Mouse (Mus musculus) heart, embryonic 11.5 days (tissue): Measurements from ENCODE around the gene Ide. TPM values are rescaled to one million over a fixed set of nuclear protein-coding genes. Genes with fewer than 3 reads are reported as not detected.

Source experiments
- ATAC-seq: fragments of 200-750 bp; cut with Nextera tagmentation; replicated peaks from 2 replicates; pipeline ENCODE4 v1.8.0; 2017; ENCODE audit warnings: moderate library complexity; ENCODE audit not compliant: insufficient number of reproducible peaks, low FRiP score, low TSS enrichment
- H3K27ac ChIP-seq: fragments of 300-500 bp; sonication (generic); 2 replicates; pipeline ENCODE4 v1.5.1; 2014; ENCODE audit warnings: mild to moderate bottlenecking, low read depth, low read length
- H3K27me3 ChIP-seq: fragments of 300-500 bp; sonication (generic); 2 replicates; pipeline ENCODE4 v1.6.1; 2014; ENCODE audit warnings: mild to moderate bottlenecking, low read length, mixed read lengths; ENCODE audit not compliant: control insufficient read depth, insufficient read depth
- H3K36me3 ChIP-seq: fragments of 300-500 bp; sonication (generic); 2 replicates; pipeline ENCODE4 v1.6.1; 2014; ENCODE audit warnings: mild to moderate bottlenecking, low read length, moderate library complexity, mixed read lengths; ENCODE audit not compliant: control insufficient read depth, insufficient read depth
- H3K4me1 ChIP-seq: fragments of 300-500 bp; sonication (generic); 2 replicates; pipeline ENCODE4 v1.6.1; 2014; ENCODE audit warnings: low read length; ENCODE audit not compliant: control insufficient read depth, insufficient read depth
- H3K4me2 ChIP-seq: fragments of 300-500 bp; sonication (generic); 2 replicates; pipeline ENCODE4 v1.6.1; 2014; ENCODE audit warnings: mild to moderate bottlenecking, moderate library complexity
- H3K4me3 ChIP-seq: fragments of 300-500 bp; sonication (generic); 2 replicates; pipeline ENCODE4 v1.5.1; 2014; ENCODE audit warnings: low read depth, low read length
- H3K9ac ChIP-seq: fragments of 300-500 bp; sonication (generic); 2 replicates; pipeline ENCODE4 v1.6.1; 2014; ENCODE audit warnings: mild to moderate bottlenecking, low read depth, low read length, moderate library complexity
- H3K9me3 ChIP-seq: fragments of 300-500 bp; sonication (generic); replicated peaks from 2 replicates; pipeline ENCODE4 v1.6.1; 2016; ENCODE audit warnings: low read length; ENCODE audit not compliant: control insufficient read depth
- WGBS: fragments of 180-500 bp; shearing (Covaris S2); extraction: QIAGEN DNeasy Blood & Tissue Kit; methylation state at CpG from one replicate; pipeline ENCODE4 v1.1.7; 2014; ENCODE audit not compliant: insufficient replicate concordance; 5-methylcytosine and 5-hydroxymethylcytosine counted together
- polyA plus RNA-seq: library from polyadenylated mRNA; unstranded; fragments of >200 nt; fragmentation: Nextera tagmentation; extraction: Ambion mirVana; gene quantifications from 2 replicates; pipeline ENCODE4 v1.2.1, GENCODE M21; 2014

Ide gene
- polyA plus RNA-seq, 1 experiment from 2014 or later = 54.7 TPM

DNA sequence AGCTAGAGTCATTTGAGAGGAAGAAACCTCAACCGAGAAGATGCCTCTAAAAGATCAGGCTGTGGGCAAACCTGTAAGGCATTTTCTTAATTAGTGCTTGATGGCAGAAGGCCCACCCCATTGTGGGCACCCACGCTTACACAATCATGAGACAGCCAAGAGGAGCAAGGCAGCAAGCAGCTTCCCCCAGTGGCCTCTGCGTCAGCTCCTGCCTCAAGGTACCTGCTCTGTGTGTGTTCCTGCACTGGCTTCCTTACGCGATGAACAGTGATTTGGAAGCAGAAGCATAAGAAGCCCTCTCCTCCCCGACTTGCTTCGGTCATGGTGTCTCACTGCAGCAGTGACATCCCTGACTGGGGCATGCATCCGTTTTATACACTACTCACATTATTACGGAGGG, 62.1 kb downstream of the Ide start:
- Histone ChIP-seq H3K36me3 (peaks cover 9% of the 10 kb centered on the region; the same call in 1 of the 2 replicates), H3K27ac (no peak overlapping the region), H3K4me3 (no peak overlapping the region), H3K9me3 (no peaks in the 10 kb centered on the region), H3K4me2 (no peak overlapping the region), H3K4me1 (no peaks in the 10 kb centered on the region), H3K9ac (no peak overlapping the region), H3K27me3 (no peaks in the 10 kb centered on the region)
- ATAC-seq = no peak
- WGBS = 92% methylated on average over 9 of the region's 9 CpGs

DNA sequence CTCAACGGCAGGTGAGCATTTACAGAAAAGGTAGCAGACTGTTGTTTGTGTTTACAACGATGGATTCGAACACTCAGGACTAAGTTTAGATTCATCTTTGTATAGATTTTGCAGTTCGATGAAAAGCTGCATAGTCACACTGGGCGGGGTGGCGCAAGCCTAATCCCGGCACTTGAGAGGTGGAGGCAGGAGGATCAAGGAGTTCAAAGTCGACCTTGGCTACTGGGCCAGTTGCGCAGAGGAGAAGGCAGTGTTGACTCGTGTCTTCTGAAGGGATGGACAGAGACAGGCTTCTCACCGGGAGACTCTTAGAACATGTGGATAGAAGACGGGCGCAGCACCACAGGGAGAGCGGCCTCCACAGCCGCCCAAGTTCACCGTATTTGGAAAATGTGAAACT, 68.5 kb downstream of the Ide start:
- Histone ChIP-seq H3K27ac (no peak overlapping the region), H3K36me3 (peaks cover 12% of the 10 kb centered on the region), H3K9ac (no peak overlapping the region), H3K27me3 (no peaks in the 10 kb centered on the region), H3K4me2 (no peak overlapping the region), H3K9me3 (no peaks in the 10 kb centered on the region), H3K4me1 (peaks cover 5% of the 10 kb centered on the region; the same call in 1 of the 2 replicates), H3K4me3 (no peak overlapping the region)
- no peak for ATAC-seq
- WGBS = 88% methylated on average over 16 of the region's 16 CpGs

DNA sequence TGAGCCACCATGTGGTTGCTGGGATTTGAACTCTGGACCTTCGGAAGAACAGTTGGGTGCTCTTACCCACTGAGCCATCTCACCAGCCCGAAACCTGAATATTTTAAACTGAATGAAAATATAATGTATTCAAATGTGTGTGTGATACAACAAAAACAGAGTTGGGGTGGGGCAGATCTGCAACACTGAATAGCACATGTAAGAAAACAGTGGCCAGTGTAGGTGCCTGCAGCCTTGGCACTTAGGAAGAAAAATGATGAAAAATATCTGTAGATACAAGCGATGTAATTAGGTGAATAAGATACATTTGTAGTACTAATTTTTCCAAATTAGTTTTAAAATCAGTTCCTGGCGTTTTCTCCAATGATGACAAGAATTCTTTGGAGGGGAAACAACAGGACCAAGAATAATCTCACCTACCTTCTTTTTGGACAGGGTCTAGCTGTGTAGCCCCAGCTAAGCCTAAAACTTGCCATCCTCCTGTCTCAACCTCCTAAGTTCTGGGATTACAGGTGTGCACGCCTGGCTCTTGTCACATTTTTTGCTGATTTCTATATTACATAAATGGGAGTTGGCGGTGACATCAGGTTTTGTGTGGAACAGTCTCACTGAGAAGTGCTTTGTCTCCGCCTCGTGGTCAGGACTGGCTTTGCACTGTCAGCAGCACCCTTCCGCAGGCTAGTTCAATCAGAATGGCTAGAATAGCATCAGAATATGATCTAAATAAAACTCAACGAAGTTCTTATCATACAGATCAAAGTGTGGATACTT, 72.1 kb downstream of the Ide start:
- 31% methylated on average over 10 of the region's 10 CpGs for WGBS
- Histone ChIP-seq H3K36me3 (peaks cover 9% of the 10 kb centered on the region; the same call in 1 of the 2 replicates), H3K4me3 (no peak overlapping the region), H3K4me2 (no peak overlapping the region), H3K9me3 (no peaks in the 10 kb centered on the region), H3K27ac (no peak overlapping the region), H3K27me3 (no peaks in the 10 kb centered on the region), H3K9ac (no peak overlapping the region), H3K4me1 (peaks cover 5% of the 10 kb centered on the region; the same call in 1 of the 2 replicates)
- no peak for ATAC-seq

DNA sequence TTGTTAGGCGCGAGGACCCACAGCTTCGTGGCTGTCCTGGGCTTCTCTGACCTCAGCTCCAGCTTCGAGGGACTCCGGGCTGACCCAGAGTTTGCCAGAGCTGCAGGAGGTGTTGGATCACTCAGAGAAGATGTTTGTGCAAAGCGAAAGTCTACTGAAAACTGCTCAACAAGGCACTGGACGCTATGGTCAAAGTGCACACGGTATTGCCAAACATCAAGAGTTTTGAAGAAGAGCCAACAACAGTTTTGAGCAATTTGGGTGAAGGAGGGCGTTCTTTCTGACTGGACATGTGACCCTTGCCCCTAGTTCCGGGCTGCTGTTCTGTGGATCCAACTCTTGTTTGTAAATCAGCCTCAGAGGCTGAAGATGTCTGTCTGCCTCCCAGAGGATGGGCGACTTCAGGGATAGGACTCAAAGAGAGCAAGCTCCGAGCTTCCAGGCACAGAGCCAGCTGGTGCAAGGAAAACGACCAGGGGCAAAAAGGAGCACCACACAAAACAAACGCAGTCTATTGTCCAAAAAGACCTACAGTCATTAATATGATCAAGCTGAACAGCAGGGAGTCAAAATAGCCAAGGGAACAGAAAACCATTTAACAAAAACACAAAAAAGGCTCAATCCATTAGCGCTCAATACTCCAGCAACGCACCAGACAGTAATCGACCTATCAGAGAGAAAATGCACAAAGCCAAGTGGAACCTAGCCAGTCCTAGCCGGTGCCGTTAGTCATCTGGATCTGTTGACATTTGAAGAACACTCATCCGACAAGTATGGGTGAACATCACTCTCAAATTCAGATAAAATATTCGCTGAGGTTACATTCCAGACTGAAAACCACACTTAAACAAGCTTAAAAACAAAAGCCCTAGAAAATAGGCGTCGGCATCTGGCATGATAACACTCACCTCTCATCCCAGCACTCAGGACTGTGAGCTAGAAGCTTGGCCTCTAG, 73.4 kb downstream of the Ide start:
- peaks cover 8% of the 10 kb centered on the region; the same call in 1 of the 2 replicates for H3K36me3 ChIP-seq
- no peak overlapping the region for H3K9ac ChIP-seq
- no peak overlapping the region; the same call in 1 of the 2 replicates for H3K4me2 ChIP-seq
- no peak overlapping the region for H3K27ac ChIP-seq
- peaks cover 5% of the 10 kb centered on the region; the same call in 1 of the 2 replicates for H3K4me1 ChIP-seq
- no peaks in the 10 kb centered on the region for H3K9me3 ChIP-seq
- no peak for ATAC-seq
- no peak overlapping the region for H3K4me3 ChIP-seq
- H3K27me3 ChIP-seq = no peaks in the 10 kb centered on the region
- 66% methylated on average over 23 of the region's 23 CpGs for WGBS

DNA sequence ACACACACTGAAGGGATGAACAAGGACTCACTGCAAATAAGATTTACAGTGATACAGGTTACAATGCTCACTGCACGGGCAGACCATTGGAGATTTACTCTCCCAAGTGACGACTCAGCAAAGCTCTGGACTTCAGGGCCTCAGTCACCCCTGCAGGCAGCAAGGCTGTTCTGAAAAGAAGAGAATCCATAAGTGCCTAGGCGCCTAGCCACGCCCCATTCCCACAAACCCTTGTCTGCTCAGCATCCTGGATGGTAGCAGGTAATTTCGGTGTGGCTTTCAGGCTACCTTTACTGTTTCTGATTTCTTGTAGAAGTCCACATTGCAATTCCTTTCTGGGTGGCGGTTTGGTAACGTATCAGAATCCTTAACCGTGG, 74.1 kb downstream of the Ide start:
- no peak overlapping the region for H3K27ac ChIP-seq
- H3K36me3 ChIP-seq = peaks cover 3% of the 10 kb centered on the region; the same call in 1 of the 2 replicates
- ATAC-seq = no peak
- 66% methylated on average over 8 of the region's 8 CpGs for WGBS
- H3K4me1 ChIP-seq = peaks cover 5% of the 10 kb centered on the region; the same call in 1 of the 2 replicates
- H3K9ac ChIP-seq = no peak overlapping the region
- H3K9me3 ChIP-seq = no peaks in the 10 kb centered on the region
- no peak overlapping the region for H3K4me3 ChIP-seq
- H3K4me2 ChIP-seq = no peak overlapping the region
- no peaks in the 10 kb centered on the region for H3K27me3 ChIP-seq

DNA sequence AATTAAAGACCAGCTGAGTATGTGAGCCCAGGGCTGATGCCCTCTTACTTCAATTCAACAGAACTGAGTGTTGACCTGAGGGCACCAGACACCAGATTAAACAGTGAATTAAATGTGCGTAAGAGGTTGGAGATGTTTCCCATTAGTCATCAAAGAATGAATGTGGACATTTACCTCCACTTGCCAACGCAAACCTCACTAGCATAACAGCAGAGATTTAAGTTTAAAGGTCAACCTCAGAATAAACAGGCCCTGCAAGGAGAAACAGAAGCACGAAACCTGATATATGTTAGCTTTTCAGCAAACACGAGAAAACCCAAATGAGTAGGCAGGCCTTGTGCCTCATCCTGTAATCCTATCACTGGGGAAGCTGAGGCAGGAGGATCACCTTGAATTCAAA, 75.3 kb downstream of the Ide start:
- peaks cover 5% of the 10 kb centered on the region; the same call in 1 of the 2 replicates for H3K4me1 ChIP-seq

DNA sequence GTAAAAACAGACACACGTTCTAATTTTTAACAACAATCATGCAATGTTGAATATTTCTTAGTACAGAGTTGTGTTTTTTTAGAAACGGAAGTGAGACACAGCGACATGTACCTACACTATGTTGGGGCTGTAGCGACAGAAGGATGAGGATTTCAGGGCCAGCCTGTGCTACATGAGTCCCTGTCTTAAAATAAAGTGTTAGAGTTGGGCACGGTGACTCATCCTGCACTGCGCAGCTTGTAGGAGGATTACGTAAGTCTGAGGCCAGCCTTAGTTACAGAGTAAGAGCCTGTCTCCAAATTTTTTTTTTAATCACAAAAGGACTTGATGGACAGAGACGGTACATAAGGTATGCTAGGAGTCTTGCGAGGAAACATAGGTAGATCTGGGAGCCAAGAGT, 82.3 kb downstream of the Ide start:
- Histone ChIP-seq H3K9ac (no peak overlapping the region), H3K9me3 (no peaks in the 10 kb centered on the region), H3K27ac (no peak overlapping the region), H3K27me3 (no peaks in the 10 kb centered on the region), H3K4me3 (no peak overlapping the region), H3K4me1 (no peaks in the 10 kb centered on the region), H3K4me2 (no peak overlapping the region), H3K36me3 (no peaks in the 10 kb centered on the region)
- 81% methylated on average over 9 of the region's 9 CpGs for WGBS
- ATAC-seq = no peak

More for the DNA sequence above, 75.3 kb downstream of the Ide start:
- H3K4me2 ChIP-seq = no peak overlapping the region
- no peak overlapping the region for H3K27ac ChIP-seq
- no peak for ATAC-seq
- no peaks in the 10 kb centered on the region for H3K27me3 ChIP-seq
- no peaks in the 10 kb centered on the region for H3K9me3 ChIP-seq
- no peak overlapping the region for H3K9ac ChIP-seq
- H3K4me3 ChIP-seq = no peak overlapping the region
- H3K36me3 ChIP-seq = no peaks in the 10 kb centered on the region
- 73% methylated on average over 4 of the region's 4 CpGs for WGBS

DNA sequence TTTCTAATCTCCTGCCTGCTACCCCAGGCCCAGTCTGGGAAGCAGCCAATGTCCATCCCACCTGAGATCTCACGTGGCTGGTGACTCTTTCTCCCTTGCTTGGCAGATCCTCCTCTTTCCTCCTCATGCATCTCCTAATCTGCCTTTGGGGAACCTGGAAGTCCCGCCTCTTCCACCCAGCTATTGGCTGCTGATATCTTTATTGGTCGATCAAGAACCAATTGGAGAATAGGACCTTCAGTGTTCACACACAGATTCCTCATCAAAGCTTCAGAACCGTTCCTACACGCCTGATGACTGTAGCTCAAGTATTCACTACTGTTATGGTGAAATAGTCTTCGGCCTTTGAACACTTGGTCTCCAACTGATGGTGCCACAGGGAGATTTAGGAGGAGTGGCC, 85.5 kb downstream of the Ide start:
- no peaks in the 10 kb centered on the region for H3K27me3 ChIP-seq
- H3K9ac ChIP-seq = no peak overlapping the region
- H3K36me3 ChIP-seq = no peaks in the 10 kb centered on the region
- ATAC-seq = no peak
- no peak overlapping the region for H3K4me2 ChIP-seq
- no peaks in the 10 kb centered on the region for H3K9me3 ChIP-seq
- WGBS = 55% methylated on average over 6 of the region's 6 CpGs
- H3K4me3 ChIP-seq = no peak overlapping the region
- no peaks in the 10 kb centered on the region for H3K4me1 ChIP-seq
- no peak overlapping the region for H3K27ac ChIP-seq
